8 mouse cellular contexts compared by ENCODE assay signal in the genomic region with DNA sequence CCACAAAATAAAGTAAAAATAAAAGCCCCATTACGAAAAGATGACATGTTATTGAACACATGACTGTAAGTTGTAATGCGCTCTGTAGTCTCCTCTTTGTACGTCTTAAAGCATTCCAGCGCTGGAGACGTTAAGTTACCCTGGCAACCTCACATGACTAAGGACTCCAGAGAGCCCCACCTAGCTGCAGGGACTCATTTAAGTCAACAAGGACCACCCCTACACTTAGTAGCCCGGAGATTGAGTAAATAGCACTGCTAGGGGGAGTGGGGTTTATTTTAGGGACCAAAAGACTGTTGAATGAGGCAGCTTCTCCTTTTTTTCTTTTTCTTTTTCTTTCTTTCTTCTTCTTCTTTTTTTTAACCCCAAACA.
DNase-seq lines count a peak whose midpoint lies in the region; ATAC-seq and TF ChIP-seq lines count a peak whose summit lies in the region.

No protein-coding gene starts in this region.

- H3K9ac ChIP-seq in heart, embryonic 15.5 days, result no peak overlapping the region; the same call in 1 of the 2 replicates
- no peak overlapping the region for H3K9ac ChIP-seq in liver, embryonic 13.5 days

- peaks cover 27% of the 10 kb centered on the region for H3K4me1 ChIP-seq in heart, embryonic 15.5 days (replicated peaks)
- H3K4me1 ChIP-seq in liver, embryonic 13.5 days (replicated peaks), result peaks cover 27% of the 10 kb centered on the region

- no peaks in the 10 kb centered on the region for H3K36me3 ChIP-seq in heart, embryonic 15.5 days
- no peaks in the 10 kb centered on the region for H3K36me3 ChIP-seq in liver, embryonic 13.5 days
- no peaks in the 10 kb centered on the region for H3K36me3 ChIP-seq in splenic B cell, adult 2 months (ENCODE audit: control insufficient read depth, insufficient read depth, low read length, poor library complexity, severe bottlenecking)

- H3K9me3 ChIP-seq in heart, embryonic 15.5 days (replicated peaks), result no peaks in the 10 kb centered on the region
- no peaks in the 10 kb centered on the region for H3K9me3 ChIP-seq in liver, embryonic 13.5 days (replicated peaks)

- 15% methylated on average over 6 of the region's 6 CpGs for WGBS in heart, embryonic 15.5 days
- WGBS in liver, embryonic 13.5 days (ENCODE audit: insufficient replicate concordance), result 7% methylated on average over 6 of the region's 6 CpGs

- H3K27me3 ChIP-seq in heart, embryonic 15.5 days, result no peaks in the 10 kb centered on the region
- H3K27me3 ChIP-seq in liver, embryonic 13.5 days, result peaks cover 32% of the 10 kb centered on the region
- no peaks in the 10 kb centered on the region for H3K27me3 ChIP-seq in splenic B cell, adult 2 months (ENCODE audit: control insufficient read depth, insufficient read depth, low read length, poor library complexity, severe bottlenecking)

- H3K4me3 ChIP-seq in layer of hippocampus, adult 2 months, result peak overlapping the region; percentile 24
- H3K4me3 ChIP-seq in heart, embryonic 15.5 days, result peak overlapping the region; percentile 24
- 0 out of 2 replicates have a peak overlapping the region, but pooled peaks have one; percentile 10 for H3K4me3 ChIP-seq in liver, embryonic 13.5 days (replicated peaks)

- peak overlapping the region; percentile 54 for H3K4me2 ChIP-seq in heart, embryonic 15.5 days
- peak overlapping the region; percentile 46 for H3K4me2 ChIP-seq in liver, embryonic 13.5 days

- DNase-seq in layer of hippocampus, adult 2 months (ENCODE audit: low spot score in 2 of 2), result peak in 1 of 2 experiments; percentile 24
- DNase-seq in layer of hippocampus, adult 18-20 months (ENCODE audit: low spot score in 2 of 2), result no peak
- peak; percentile 20 for DNase-seq in c-Kit-positive CD71-positive TER-119-negative erythroid progenitor cells, embryonic 14.5 days (ENCODE audit: low read depth)
- DNase-seq in liver, embryonic 13.5 days, result no peak
- peak; percentile 44 for DNase-seq in splenic B cell, adult 2 months (ENCODE audit: low read depth, low spot score)
- no peak for DNase-seq in cerebellum, adult 11-12 months
- DNase-seq in right cerebral cortex, postnatal 36 days (ENCODE audit: low spot score in 2 of 2), result no peak

- no peak for ATAC-seq in heart, embryonic 15.5 days (replicated peaks; ENCODE audit: insufficient number of reproducible peaks, insufficient read depth, low FRiP score, low read depth)
- ATAC-seq in liver, embryonic 13.5 days (ENCODE audit: low read depth), result peak; percentile 34; the same call in 1 of the 2 replicates

- TF ChIP-seq CTCF in layer of hippocampus, adult 2 months (conservative IDR thresholded peaks at IDR 0.05), result peak; percentile 37

- peak overlapping the region; percentile 78 for H3K27ac ChIP-seq in layer of hippocampus, adult 2 months
- peak overlapping the region; percentile 78 for H3K27ac ChIP-seq in heart, embryonic 15.5 days
- H3K27ac ChIP-seq in liver, embryonic 13.5 days, result peak overlapping the region; percentile 53; the same call in 1 of the 2 replicates

Comparison
In these comparisons a context has a peak if more than half of its experiments do, and no peak if none do; other contexts are left out.
1. DNase-seq: peak in c-Kit-positive CD71-positive TER-119-negative erythroid progenitor cells, embryonic 14.5 days (single experiment) and splenic B cell, adult 2 months (single experiment); none in layer of hippocampus, adult 18-20 months (0 of 2), liver, embryonic 13.5 days (single experiment), cerebellum, adult 11-12 months (single experiment) and right cerebral cortex, postnatal 36 days (0 of 2).
2. Peak in every context shown above with its lines, with median percentiles within 50 percentile points of each other: H3K27ac ChIP-seq and H3K4me3 ChIP-seq.